Mouse (Mus musculus) liver, embryonic 13.5 days (tissue): ENCODE data around the gene Trim56. TPM values are rescaled to one million over a fixed set of nuclear protein-coding genes. Genes with fewer than 3 reads are reported as not detected.

Experiments
- ATAC-seq: fragments of 200-750 bp; cut with Nextera tagmentation; 2 replicates; pipeline ENCODE4 v1.8.0; 2017; ENCODE audit warnings: low read depth, mild to moderate bottlenecking, moderate number of reproducible peaks, moderate library complexity
- DNase-seq: peaks from one replicate; pipeline ENCODE4 v3.0.0; 2022
- H3K27ac ChIP-seq: fragments of 300-500 bp; sonication (generic); 2 replicates; pipeline ENCODE4 v1.5.1; 2015; ENCODE audit warnings: moderate library complexity, mild to moderate bottlenecking, inconsistent platforms
- H3K27me3 ChIP-seq: fragments of 300-500 bp; sonication (generic); 2 replicates; pipeline ENCODE4 v1.6.1; 2015; ENCODE audit warnings: mild to moderate bottlenecking, inconsistent platforms
- H3K36me3 ChIP-seq: fragments of 300-500 bp; sonication (generic); 2 replicates; pipeline ENCODE4 v1.6.1; 2015; ENCODE audit warnings: mild to moderate bottlenecking, inconsistent platforms
- H3K4me1 ChIP-seq: fragments of 300-500 bp; sonication (generic); replicated peaks from 2 replicates; pipeline ENCODE4 v1.6.1; 2015; ENCODE audit warnings: inconsistent platforms
- H3K4me2 ChIP-seq: fragments of 300-500 bp; sonication (generic); 2 replicates; pipeline ENCODE4 v1.6.1; 2015; ENCODE audit warnings: inconsistent platforms, mild to moderate bottlenecking, moderate library complexity
- H3K4me3 ChIP-seq: fragments of 300-500 bp; sonication (generic); replicated peaks from 2 replicates; pipeline ENCODE4 v1.5.1; 2015; ENCODE audit warnings: mild to moderate bottlenecking, inconsistent platforms
- H3K9ac ChIP-seq: fragments of 300-500 bp; sonication (generic); 2 replicates; pipeline ENCODE4 v1.6.1; 2015; ENCODE audit warnings: mild to moderate bottlenecking, inconsistent platforms
- H3K9me3 ChIP-seq: fragments of 300-500 bp; sonication (generic); replicated peaks from 2 replicates; pipeline ENCODE4 v1.6.1; 2016; ENCODE audit warnings: inconsistent platforms
- WGBS: fragments of 180-500 bp; shearing (Covaris S2); methylation state at CpG from one replicate; pipeline ENCODE4 v1.1.7; 2015; ENCODE audit not compliant: insufficient replicate concordance; 5-methylcytosine and 5-hydroxymethylcytosine counted together
- polyA plus RNA-seq: library from polyadenylated mRNA; unstranded; fragments of >200 nt; fragmentation: Nextera tagmentation; extraction: Ambion mirVana; gene quantifications from 2 replicates; pipeline ENCODE4 v1.2.1, GENCODE M21; 2015

Gene Trim56
- polyA plus RNA-seq, 1 experiment from 2014 or later = 8.4 TPM

GRCm38 (mm10) chr5:137074191-137074651 lies 41.8 kb downstream of the Trim56 start:
- Histone ChIP-seq H3K4me3 (no peak overlapping the region), H3K27me3 (peaks cover 15% of the 10 kb centered on the region; the same call in 1 of the 2 replicates), H3K27ac (peak overlapping the region; percentile 21; the same call in 1 of the 2 replicates), H3K4me1 (peaks cover 57% of the 10 kb centered on the region), H3K36me3 (no peaks in the 10 kb centered on the region), H3K9ac (no peak overlapping the region), H3K9me3 (no peaks in the 10 kb centered on the region), H3K4me2 (no peak overlapping the region)
- ATAC-seq (no peak), DNase-seq (no peak)
- WGBS = 49% methylated on average over 6 of the region's 6 CpGs

GRCm38 (mm10) chr5:137073141-137073540 lies 42.9 kb downstream of the Trim56 start:
- no peak overlapping the region for H3K9ac ChIP-seq
- peaks cover 48% of the 10 kb centered on the region for H3K4me1 ChIP-seq
- H3K4me3 ChIP-seq = no peak overlapping the region
- ATAC-seq = no peak
- no peaks in the 10 kb centered on the region for H3K9me3 ChIP-seq
- peaks cover 15% of the 10 kb centered on the region; the same call in 1 of the 2 replicates for H3K27me3 ChIP-seq
- no peaks in the 10 kb centered on the region for H3K36me3 ChIP-seq
- WGBS = 76% methylated on average over 8 of the region's 8 CpGs
- no peak overlapping the region for H3K4me2 ChIP-seq
- no peak for DNase-seq
- no peak overlapping the region for H3K27ac ChIP-seq

- DNase-seq = peak; percentile 37
- peak within 1 kb of the TSS; percentile 39; the same call in 1 of the 2 replicates for H3K9ac ChIP-seq
- H3K4me1 ChIP-seq = peaks cover 43% of the 10 kb centered on the region
- ATAC-seq = peak; percentile 72
- no peak within 1 kb of the TSS for H3K27ac ChIP-seq
- H3K27me3 ChIP-seq = peaks cover 15% of the 10 kb centered on the region; the same call in 1 of the 2 replicates
- H3K4me2 ChIP-seq = peak within 1 kb of the TSS; percentile 45
- 25% methylated on average over 23 of the region's 23 CpGs for WGBS
- no peaks in the 10 kb centered on the region for H3K36me3 ChIP-seq
- peak within 1 kb of the TSS; percentile 21 for H3K4me3 ChIP-seq
- no peaks in the 10 kb centered on the region for H3K9me3 ChIP-seq
These were observed 43.7 kb downstream of the Trim56 start, which contains the start of gene Serpine1 for GRCm38 (mm10) chr5:137072079-137072960. Gene Serpine1, minus strand, starts transcription at chr5:137072268.

GRCm38 (mm10) chr5:137070881-137071605 lies 45.0 kb downstream of the Trim56 start:
- Histone ChIP-seq H3K4me2 (no peak overlapping the region), H3K4me1 (peaks cover 35% of the 10 kb centered on the region), H3K4me3 (no peak overlapping the region), H3K36me3 (no peaks in the 10 kb centered on the region), H3K27ac (no peak overlapping the region), H3K27me3 (peaks cover 23% of the 10 kb centered on the region; the same call in 1 of the 2 replicates), H3K9ac (no peak overlapping the region), H3K9me3 (no peaks in the 10 kb centered on the region)
- DNase-seq (no peak), ATAC-seq (no peak)
- 74% methylated on average over 19 of the region's 19 CpGs for WGBS

- 41% methylated on average over 4 of the region's 4 CpGs for WGBS
- no peak for DNase-seq
- Histone ChIP-seq H3K9ac (no peak overlapping the region), H3K36me3 (no peaks in the 10 kb centered on the region), H3K27ac (no peak overlapping the region), H3K27me3 (peaks cover 30% of the 10 kb centered on the region; the same call in 1 of the 2 replicates), H3K4me2 (no peak overlapping the region), H3K9me3 (no peaks in the 10 kb centered on the region), H3K4me3 (no peak overlapping the region), H3K4me1 (peaks cover 17% of the 10 kb centered on the region)
- no peak for ATAC-seq
These were observed 47.3 kb downstream of the Trim56 start for GRCm38 (mm10) chr5:137068711-137069110.

GRCm38 (mm10) chr5:137065923-137066322 lies 50.1 kb downstream of the Trim56 start:
- H3K27ac ChIP-seq = no peak overlapping the region
- no peak overlapping the region for H3K9ac ChIP-seq
- no peaks in the 10 kb centered on the region; the same call in 1 of the 2 replicates for H3K4me1 ChIP-seq
- WGBS = 52% methylated on average over 8 of the region's 8 CpGs
- H3K27me3 ChIP-seq = peaks cover 28% of the 10 kb centered on the region; the same call in 1 of the 2 replicates
- no peak for ATAC-seq
- no peak overlapping the region for H3K4me2 ChIP-seq
- H3K9me3 ChIP-seq = no peaks in the 10 kb centered on the region
- no peaks in the 10 kb centered on the region for H3K36me3 ChIP-seq
- no peak for DNase-seq
- H3K4me3 ChIP-seq = no peak overlapping the region

GRCm38 (mm10) chr5:137065454-137065853 lies 50.6 kb downstream of the Trim56 start:
- Histone ChIP-seq H3K9me3 (no peaks in the 10 kb centered on the region), H3K27ac (no peak overlapping the region), H3K4me2 (no peak overlapping the region), H3K4me1 (no peaks in the 10 kb centered on the region; the same call in 1 of the 2 replicates), H3K27me3 (peaks cover 24% of the 10 kb centered on the region; the same call in 1 of the 2 replicates), H3K9ac (no peak overlapping the region), H3K4me3 (no peak overlapping the region), H3K36me3 (no peaks in the 10 kb centered on the region)
- DNase-seq = no peak
- 58% methylated on average over 6 of the region's 6 CpGs for WGBS
- ATAC-seq = no peak

- H3K9me3 ChIP-seq = no peaks in the 10 kb centered on the region
- ATAC-seq = no peak
- no peak overlapping the region for H3K27ac ChIP-seq
- no peak overlapping the region for H3K4me2 ChIP-seq
- no peak overlapping the region for H3K4me3 ChIP-seq
- DNase-seq = no peak
- peaks cover 15% of the 10 kb centered on the region; the same call in 1 of the 2 replicates for H3K27me3 ChIP-seq
- 79% methylated on average over 5 of the region's 5 CpGs for WGBS
- no peaks in the 10 kb centered on the region for H3K36me3 ChIP-seq
- no peaks in the 10 kb centered on the region; the same call in 1 of the 2 replicates for H3K4me1 ChIP-seq
- no peak overlapping the region for H3K9ac ChIP-seq
These were observed 53.4 kb downstream of the Trim56 start for GRCm38 (mm10) chr5:137062601-137063000.

- Histone ChIP-seq H3K4me1 (no peaks in the 10 kb centered on the region; the same call in 1 of the 2 replicates), H3K4me2 (no peak overlapping the region), H3K27me3 (peaks cover 15% of the 10 kb centered on the region; the same call in 1 of the 2 replicates), H3K36me3 (no peaks in the 10 kb centered on the region), H3K4me3 (no peak overlapping the region), H3K9me3 (no peaks in the 10 kb centered on the region), H3K9ac (no peak overlapping the region), H3K27ac (no peak overlapping the region)
- WGBS = 13% methylated on average over 12 of the region's 12 CpGs
- ATAC-seq = peak; percentile 61; the same call in 1 of the 2 replicates
- DNase-seq = no peak
These were observed 54.1 kb downstream of the Trim56 start for GRCm38 (mm10) chr5:137061809-137062481.
